Mouse (Mus musculus) forebrain, embryonic 12.5 days (tissue): ENCODE data around the gene Sh3d19. TPM values are rescaled to one million over a fixed set of nuclear protein-coding genes. Genes with fewer than 3 reads are reported as not detected.
A peak's percentile ranks its signal among the peaks of the same experiment; 100 is the strongest.

Experiments
- ATAC-seq: fragments of 200-750 bp; cut with Nextera tagmentation; 2 replicates; pipeline ENCODE4 v1.8.0; 2017; ENCODE audit warnings: moderate TSS enrichment; ENCODE audit not compliant: low FRiP score
- H3K27ac ChIP-seq: fragments of 300-500 bp; sonication (generic); 2 replicates; pipeline ENCODE4 v1.5.1; 2016; ENCODE audit warnings: mild to moderate bottlenecking
- H3K27me3 ChIP-seq: fragments of 300-500 bp; sonication (generic); 2 replicates; pipeline ENCODE4 v1.6.1; 2016; ENCODE audit warnings: mild to moderate bottlenecking
- H3K36me3 ChIP-seq: fragments of 300-500 bp; sonication (generic); replicated peaks from 2 replicates; pipeline ENCODE4 v1.6.1; 2016; ENCODE audit warnings: mild to moderate bottlenecking
- H3K4me1 ChIP-seq: fragments of 300-500 bp; sonication (generic); 2 replicates; pipeline ENCODE4 v1.6.1; 2016
- H3K4me2 ChIP-seq: fragments of 300-500 bp; sonication (generic); 2 replicates; pipeline ENCODE4 v1.6.1; 2016; ENCODE audit warnings: mild to moderate bottlenecking, moderate library complexity
- H3K4me3 ChIP-seq: fragments of 300-500 bp; sonication (generic); replicated peaks from 2 replicates; pipeline ENCODE4 v1.5.1; 2016; ENCODE audit warnings: mild to moderate bottlenecking
- H3K9ac ChIP-seq: fragments of 300-500 bp; sonication (generic); 2 replicates; pipeline ENCODE4 v1.6.1; 2016; ENCODE audit warnings: mild to moderate bottlenecking
- H3K9me3 ChIP-seq: fragments of 300-500 bp; sonication (generic); 2 replicates; pipeline ENCODE4 v1.6.1; 2016
- WGBS: fragments of 180-500 bp; shearing (Covaris S2); methylation state at CpG from one replicate; pipeline ENCODE4 v1.1.7; 2016; 5-methylcytosine and 5-hydroxymethylcytosine counted together
- polyA plus RNA-seq: library from polyadenylated mRNA; unstranded; fragments of >200 nt; fragmentation: Nextera tagmentation; extraction: Ambion mirVana; gene quantifications from 2 replicates; pipeline ENCODE4 v1.2.1, GENCODE M21; 2016

The Sh3d19 gene
- polyA plus RNA-seq = 8.7 and 9.1 TPM in 2 replicates

- H3K4me1 ChIP-seq = peaks cover 7% of the 10 kb centered on the region
- H3K9me3 ChIP-seq = no peaks in the 10 kb centered on the region
- peak within 1 kb of the TSS; percentile 81 for H3K4me3 ChIP-seq
- peak within 1 kb of the TSS; percentile 85 for H3K4me2 ChIP-seq
- H3K27me3 ChIP-seq = 0 out of 2 replicates have a peak, but pooled peaks cover 4% of the 10 kb centered on the region
- peak; percentile 92 for ATAC-seq
- H3K36me3 ChIP-seq = no peaks in the 10 kb centered on the region
- peak within 1 kb of the TSS; percentile 84 for H3K9ac ChIP-seq
- H3K27ac ChIP-seq = peak within 1 kb of the TSS; percentile 53; the same call in 1 of the 2 replicates
- WGBS = under 1% methylated on average over 70 of the region's 73 CpGs
Observed at GRCm38 (mm10) chr3:85970742-85971598, at the start of gene Sh3d19. Sh3d19 (plus strand) TSS chr3:85971109.

- Histone ChIP-seq H3K27me3 (no peaks in the 10 kb centered on the region), H3K4me2 (no peak overlapping the region), H3K4me3 (no peak overlapping the region), H3K27ac (no peak overlapping the region), H3K9me3 (no peaks in the 10 kb centered on the region), H3K36me3 (no peaks in the 10 kb centered on the region), H3K4me1 (no peaks in the 10 kb centered on the region), H3K9ac (no peak overlapping the region)
- WGBS = 82% methylated on average over 3 of the region's 3 CpGs
- ATAC-seq = no peak
Observed at GRCm38 (mm10) chr3:85922331-85922730, 48.6 kb upstream of the Sh3d19 start.

- H3K4me3 ChIP-seq = no peak overlapping the region
- 68% methylated on average over 8 of the region's 8 CpGs for WGBS
- ATAC-seq = no peak
Observed at GRCm38 (mm10) chr3:85923343-85923742, 47.6 kb upstream of the Sh3d19 start.

GRCm38 (mm10) chr3:85923954-85924945 lies 46.7 kb upstream of the Sh3d19 start:
- no peak overlapping the region for H3K9ac ChIP-seq
- no peaks in the 10 kb centered on the region; the same call in 1 of the 2 replicates for H3K4me1 ChIP-seq
- H3K36me3 ChIP-seq = no peaks in the 10 kb centered on the region
- H3K27me3 ChIP-seq = no peaks in the 10 kb centered on the region
- H3K9me3 ChIP-seq = no peaks in the 10 kb centered on the region
- H3K4me3 ChIP-seq = no peak overlapping the region
- ATAC-seq = peak; percentile 65; the same call in 1 of the 2 replicates
- 49% methylated on average over 18 of the region's 18 CpGs for WGBS
- H3K27ac ChIP-seq = no peak overlapping the region
- no peak overlapping the region for H3K4me2 ChIP-seq

More at GRCm38 (mm10) chr3:85923343-85923742, 47.6 kb upstream of the Sh3d19 start:
- no peaks in the 10 kb centered on the region for H3K9me3 ChIP-seq
- H3K9ac ChIP-seq = no peak overlapping the region
- H3K4me2 ChIP-seq = no peak overlapping the region
- H3K27me3 ChIP-seq = no peaks in the 10 kb centered on the region
- no peaks in the 10 kb centered on the region; the same call in 1 of the 2 replicates for H3K4me1 ChIP-seq
- H3K27ac ChIP-seq = no peak overlapping the region
- no peaks in the 10 kb centered on the region for H3K36me3 ChIP-seq

GRCm38 (mm10) chr3:85927296-85927695 lies 43.6 kb upstream of the Sh3d19 start:
- Histone ChIP-seq H3K36me3 (no peaks in the 10 kb centered on the region), H3K4me3 (no peak overlapping the region), H3K9ac (no peak overlapping the region), H3K9me3 (no peaks in the 10 kb centered on the region), H3K4me2 (no peak overlapping the region), H3K27ac (no peak overlapping the region), H3K4me1 (no peaks in the 10 kb centered on the region; the same call in 1 of the 2 replicates), H3K27me3 (no peaks in the 10 kb centered on the region)
- ATAC-seq = no peak
- 83% methylated on average over 9 of the region's 9 CpGs for WGBS

- Histone ChIP-seq H3K4me3 (no peak overlapping the region), H3K27me3 (no peaks in the 10 kb centered on the region), H3K9me3 (no peaks in the 10 kb centered on the region), H3K4me1 (no peaks in the 10 kb centered on the region; the same call in 1 of the 2 replicates), H3K9ac (no peak overlapping the region), H3K27ac (no peak overlapping the region), H3K36me3 (no peaks in the 10 kb centered on the region), H3K4me2 (no peak overlapping the region)
- ATAC-seq = no peak
- 82% methylated on average over 5 of the region's 5 CpGs for WGBS
Observed at GRCm38 (mm10) chr3:85928140-85928611, 42.7 kb upstream of the Sh3d19 start.

- Histone ChIP-seq H3K4me2 (no peak overlapping the region), H3K9ac (no peak overlapping the region), H3K9me3 (no peaks in the 10 kb centered on the region), H3K36me3 (no peaks in the 10 kb centered on the region), H3K27me3 (no peaks in the 10 kb centered on the region), H3K27ac (no peak overlapping the region), H3K4me3 (no peak overlapping the region), H3K4me1 (no peaks in the 10 kb centered on the region; the same call in 1 of the 2 replicates)
- no peak for ATAC-seq
- WGBS = 92% methylated on average over 5 of the region's 5 CpGs
Observed at GRCm38 (mm10) chr3:85929711-85930110, 41.2 kb upstream of the Sh3d19 start.

- WGBS = 34% methylated on average over 11 of the region's 11 CpGs
- H3K27me3 ChIP-seq = no peaks in the 10 kb centered on the region
- H3K4me2 ChIP-seq = no peak overlapping the region
- no peaks in the 10 kb centered on the region; the same call in 1 of the 2 replicates for H3K4me1 ChIP-seq
- H3K27ac ChIP-seq = no peak overlapping the region
- H3K4me3 ChIP-seq = no peak overlapping the region
- H3K36me3 ChIP-seq = no peaks in the 10 kb centered on the region
- no peak for ATAC-seq
- H3K9ac ChIP-seq = no peak overlapping the region
- no peaks in the 10 kb centered on the region for H3K9me3 ChIP-seq
Observed at GRCm38 (mm10) chr3:85930671-85931255, 40.1 kb upstream of the Sh3d19 start.

- ATAC-seq = no peak
- 90% methylated on average over 6 of the region's 6 CpGs for WGBS
- no peak overlapping the region for H3K4me2 ChIP-seq
Observed at GRCm38 (mm10) chr3:85931859-85932258, 39.0 kb upstream of the Sh3d19 start.

GRCm38 (mm10) chr3:85933586-85933985 lies 37.3 kb upstream of the Sh3d19 start:
- Histone ChIP-seq H3K4me2 (no peak overlapping the region), H3K9me3 (no peaks in the 10 kb centered on the region)
- ATAC-seq = no peak

More at GRCm38 (mm10) chr3:85931859-85932258, 39.0 kb upstream of the Sh3d19 start:
- no peak overlapping the region for H3K4me3 ChIP-seq
- H3K4me1 ChIP-seq = no peaks in the 10 kb centered on the region; the same call in 1 of the 2 replicates
- H3K36me3 ChIP-seq = no peaks in the 10 kb centered on the region
- no peak overlapping the region for H3K27ac ChIP-seq
- H3K27me3 ChIP-seq = no peaks in the 10 kb centered on the region
- H3K9ac ChIP-seq = no peak overlapping the region
- no peaks in the 10 kb centered on the region for H3K9me3 ChIP-seq

GRCm38 (mm10) chr3:85950914-85951313 lies 20.0 kb upstream of the Sh3d19 start:
- H3K4me3 ChIP-seq = no peak overlapping the region
- 0 out of 2 replicates have a peak, but pooled peaks cover 2% of the 10 kb centered on the region for H3K9me3 ChIP-seq
- 87% methylated on average over 4 of the region's 4 CpGs for WGBS
- no peak for ATAC-seq
- no peak overlapping the region for H3K9ac ChIP-seq
- H3K27me3 ChIP-seq = no peaks in the 10 kb centered on the region
- no peak overlapping the region for H3K4me2 ChIP-seq
- no peak overlapping the region for H3K27ac ChIP-seq
- H3K36me3 ChIP-seq = no peaks in the 10 kb centered on the region
- H3K4me1 ChIP-seq = no peaks in the 10 kb centered on the region; the same call in 1 of the 2 replicates

More at GRCm38 (mm10) chr3:85933586-85933985, 37.3 kb upstream of the Sh3d19 start:
- no peaks in the 10 kb centered on the region for H3K36me3 ChIP-seq
- H3K4me1 ChIP-seq = no peaks in the 10 kb centered on the region
- WGBS = 93% methylated on average over 5 of the region's 5 CpGs
- H3K9ac ChIP-seq = no peak overlapping the region
- no peak overlapping the region for H3K4me3 ChIP-seq
- H3K27me3 ChIP-seq = no peaks in the 10 kb centered on the region
- no peak overlapping the region for H3K27ac ChIP-seq
